Mouse (Mus musculus): ENCODE data around the gene Erich6. TPM values are rescaled to one million over a fixed set of nuclear protein-coding genes. Genes with fewer than 3 reads are reported as not detected.
"Not testable (repeated sequence)": the region's sequence is repeated elsewhere in the genome, so short reads cannot be mapped to it uniquely, and the experiment has no call there.

The Erich6 gene
- total RNA-seq, 2 experiments from 2014 or later: 0.58 to 1.5 TPM

DNA sequence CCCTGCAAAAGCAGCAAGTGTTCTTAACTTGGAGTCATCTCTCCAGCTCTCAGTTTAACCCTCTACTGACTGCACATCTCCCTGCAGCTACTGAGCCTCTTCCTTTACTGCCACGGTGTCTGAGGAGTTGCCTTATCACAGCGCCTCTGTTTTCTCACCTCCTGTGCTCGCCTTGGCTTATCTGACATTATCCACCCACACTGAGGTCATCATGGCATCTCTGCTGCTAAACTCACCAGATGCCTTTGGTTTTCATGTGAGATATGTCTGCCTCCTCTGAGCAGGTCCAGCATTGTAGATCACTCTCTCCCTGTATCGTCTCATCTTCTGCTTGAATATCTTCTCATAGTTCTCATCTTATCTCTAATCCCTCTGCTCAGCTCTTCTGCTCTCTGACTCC lies 13.3 kb upstream of the Erich6 start:
- DNase-seq (ENCODE audit: low spot score in 2 of 2): no peak

DNA sequence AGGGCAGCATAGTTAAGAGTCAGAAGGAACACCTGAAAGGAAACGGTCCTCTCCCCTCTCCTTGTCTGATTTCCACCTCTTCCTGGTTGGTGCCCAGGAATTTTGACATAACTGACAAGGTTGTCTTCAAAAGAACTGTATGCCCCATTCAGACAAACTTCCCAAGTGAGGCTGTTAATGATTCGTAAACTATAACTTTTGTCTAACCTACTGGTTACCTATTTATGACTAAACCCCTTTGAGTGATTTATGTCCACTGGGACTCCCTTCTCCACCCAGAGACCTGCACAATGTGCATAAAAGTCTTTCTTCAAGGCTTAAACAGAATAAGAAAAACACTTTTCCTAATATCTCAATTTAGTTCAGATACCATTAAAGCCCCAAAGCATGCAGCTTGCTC lies 10.2 kb upstream of the Erich6 start:
- no peak for DNase-seq (ENCODE audit: low spot score in 2 of 2)

DNA sequence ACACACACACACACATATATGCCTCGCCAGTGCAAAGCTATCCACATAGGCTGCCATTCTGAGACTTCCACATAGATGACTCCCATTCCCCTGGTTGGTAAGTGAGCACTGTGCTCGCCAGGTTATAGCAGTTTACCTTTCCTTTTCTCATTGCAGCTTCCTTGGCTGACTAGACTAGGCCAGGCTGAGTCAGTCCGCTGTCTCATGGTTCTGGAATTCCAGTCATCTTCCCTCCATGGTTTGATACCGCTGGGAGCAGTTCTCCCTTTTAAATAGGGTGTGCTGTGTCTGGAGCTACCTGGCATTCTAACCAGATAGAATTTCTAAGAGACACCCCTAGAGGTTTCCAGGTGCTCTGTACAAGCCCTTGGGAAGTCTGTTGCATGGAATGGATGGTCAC lies 9.2 kb upstream of the Erich6 start:
- DNase-seq (ENCODE audit: low spot score in 2 of 2): no peak

DNA sequence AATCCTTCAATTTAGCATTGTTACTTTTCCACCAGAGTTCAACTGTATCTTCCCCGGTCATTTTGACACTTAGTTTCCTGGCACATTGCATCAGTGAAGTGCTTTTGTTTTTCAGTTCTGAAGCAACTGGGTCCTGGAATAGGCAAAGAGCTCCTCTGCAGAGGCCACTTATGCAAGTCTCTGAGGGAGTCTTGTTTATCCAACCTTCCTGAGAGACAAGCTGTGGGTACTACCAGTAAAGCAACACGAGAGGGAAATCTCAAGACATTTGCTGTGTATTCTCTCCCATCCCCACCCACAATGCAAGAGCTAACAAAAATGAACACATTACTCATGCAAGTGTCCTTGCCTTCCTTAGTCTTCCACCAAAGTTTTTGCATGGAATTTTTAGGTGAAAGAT lies 5.3 kb downstream of the Erich6 start:
- no peak for DNase-seq (ENCODE audit: low spot score in 2 of 2)

DNA sequence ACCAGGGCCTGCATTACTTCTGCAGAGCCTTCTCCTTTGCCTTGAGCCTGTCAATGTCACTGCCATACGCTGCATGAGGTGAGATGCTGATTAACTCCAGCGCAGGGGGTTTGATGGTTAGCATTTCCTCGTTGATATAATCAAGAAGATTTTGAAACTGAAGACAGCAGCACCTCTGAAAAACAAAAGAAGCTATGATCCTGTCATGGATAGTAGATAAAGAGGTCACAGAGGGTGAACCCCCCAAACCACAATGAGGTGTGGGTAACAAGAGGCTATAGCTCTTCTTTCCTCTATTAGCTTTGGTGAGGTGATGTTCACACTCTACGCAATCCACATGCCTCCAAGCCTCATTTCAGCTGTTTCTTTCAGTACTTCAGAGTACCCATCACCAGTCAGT lies 12.0 kb downstream of the Erich6 start:
- no peak for DNase-seq (ENCODE audit: low spot score in 2 of 2)

DNA sequence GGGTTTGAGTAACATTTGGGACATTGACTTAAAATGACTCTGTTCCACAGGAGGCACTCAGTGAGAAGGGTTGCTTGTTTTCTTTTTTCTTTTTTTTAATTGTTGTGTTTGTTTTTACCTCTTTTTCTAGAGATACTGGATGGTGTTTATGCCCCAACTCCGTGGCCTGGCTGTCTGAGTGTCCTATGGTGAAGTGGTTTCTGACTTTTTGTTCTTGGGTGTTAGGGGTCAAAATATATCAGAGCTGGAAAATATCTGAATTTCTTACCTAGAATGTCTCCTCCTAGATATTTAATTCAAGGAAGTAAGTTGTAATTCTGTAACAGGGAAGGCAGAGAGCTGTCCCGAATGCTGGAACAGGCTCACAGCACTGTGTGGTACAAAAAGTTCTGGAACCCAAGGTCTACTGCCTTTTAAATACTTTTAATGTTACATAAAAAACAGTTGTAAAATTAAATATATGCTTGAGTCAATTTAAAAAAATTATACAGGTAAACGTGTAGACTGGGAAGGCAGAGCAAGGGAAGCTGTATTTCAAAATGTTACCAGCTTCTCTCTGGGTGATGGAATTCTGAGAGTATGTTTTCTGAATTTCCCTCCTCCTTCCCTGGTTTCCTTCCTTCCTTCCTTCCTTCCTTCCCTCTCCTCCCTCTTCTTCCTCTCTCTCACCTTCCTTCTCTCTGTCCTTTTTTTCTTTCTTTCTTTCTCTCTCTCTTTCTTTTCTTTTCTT lies 14.2 kb downstream of the Erich6 start:
- DNase-seq (ENCODE audit: low spot score in 2 of 2): no peak

DNA sequence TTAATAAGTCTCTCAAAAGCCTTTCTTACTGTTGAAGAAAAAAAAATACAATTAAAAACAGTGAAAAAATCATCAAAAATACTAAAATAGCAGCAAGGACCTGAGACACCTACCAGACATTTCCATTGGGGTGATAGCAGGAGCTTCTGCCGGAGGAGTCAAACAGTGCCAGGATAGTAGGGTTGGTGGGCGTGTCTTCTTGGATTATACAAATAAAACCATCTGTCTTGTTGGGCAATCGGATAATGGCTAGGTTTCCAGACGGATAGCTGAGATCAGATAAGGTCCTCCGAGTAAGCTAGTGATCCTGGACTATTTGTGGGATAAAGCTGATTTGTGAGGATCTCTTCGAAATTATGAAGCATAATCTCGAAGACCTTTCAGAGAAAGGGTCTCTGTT lies 15.9 kb downstream of the Erich6 start:
- no peak for DNase-seq (ENCODE audit: low spot score in 2 of 2)

DNA sequence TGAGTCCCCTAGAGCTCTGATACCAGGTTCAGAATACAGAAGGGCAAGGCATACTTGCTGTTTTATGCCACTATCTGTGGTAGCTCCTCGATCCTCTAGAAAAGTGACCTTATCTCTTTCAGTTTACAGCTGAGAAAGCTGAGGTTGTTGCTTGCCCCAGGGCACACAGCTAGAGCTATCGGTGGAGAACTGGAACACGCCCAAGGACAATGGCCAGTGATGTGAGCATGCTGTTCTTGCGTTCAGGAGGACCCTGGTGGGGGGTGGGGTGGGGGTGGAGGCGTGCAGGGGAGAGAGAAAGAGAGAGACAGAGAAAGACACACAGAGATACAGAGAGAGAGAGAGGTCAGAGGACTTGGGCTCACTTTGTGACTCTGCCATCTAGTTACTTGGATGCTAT lies 27.0 kb downstream of the Erich6 start:
- no peak for DNase-seq (ENCODE audit: low spot score in 2 of 2)

DNA sequence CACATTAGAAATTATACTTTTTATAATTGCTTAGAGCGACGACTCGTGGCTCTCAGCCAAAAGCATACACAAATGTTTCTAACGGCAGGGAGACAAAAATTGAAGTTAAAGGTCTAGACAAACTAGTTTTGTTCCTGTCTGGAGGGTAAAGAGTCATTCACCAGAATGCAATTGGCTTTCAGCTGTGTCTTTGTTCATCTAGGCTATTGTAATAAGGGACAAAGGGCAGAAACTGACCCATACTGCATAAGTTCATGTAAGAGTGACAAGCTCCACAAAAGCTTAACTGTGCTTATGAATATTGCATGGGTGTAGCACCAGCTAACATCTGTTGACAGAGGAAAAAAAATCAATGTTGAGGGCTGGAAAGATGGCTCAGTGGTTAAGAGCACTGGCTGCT lies 28.5 kb downstream of the Erich6 start:
- no peak for DNase-seq (ENCODE audit: low spot score in 2 of 2)

DNA sequence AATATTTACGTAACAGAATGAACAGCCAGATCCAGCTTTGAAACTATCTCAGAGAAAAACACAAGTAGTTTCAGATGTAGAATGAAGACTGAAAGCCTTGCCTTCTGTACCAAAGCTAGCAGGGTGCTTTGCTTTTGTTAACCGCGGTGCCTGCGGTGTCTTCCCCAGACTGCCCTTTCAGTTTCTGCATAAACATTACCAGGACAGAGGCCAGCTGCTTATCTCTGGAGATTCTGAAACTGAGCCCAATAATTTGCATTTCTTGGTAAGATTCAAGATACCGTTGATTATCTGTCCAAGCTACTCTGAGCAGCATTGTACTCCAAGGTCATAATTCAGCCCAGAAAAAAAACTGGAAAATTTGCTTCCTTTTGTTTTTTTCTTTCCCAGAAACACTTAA lies 43.4 kb downstream of the Erich6 start:
- no peak for DNase-seq (ENCODE audit: low spot score in 2 of 2)

DNA sequence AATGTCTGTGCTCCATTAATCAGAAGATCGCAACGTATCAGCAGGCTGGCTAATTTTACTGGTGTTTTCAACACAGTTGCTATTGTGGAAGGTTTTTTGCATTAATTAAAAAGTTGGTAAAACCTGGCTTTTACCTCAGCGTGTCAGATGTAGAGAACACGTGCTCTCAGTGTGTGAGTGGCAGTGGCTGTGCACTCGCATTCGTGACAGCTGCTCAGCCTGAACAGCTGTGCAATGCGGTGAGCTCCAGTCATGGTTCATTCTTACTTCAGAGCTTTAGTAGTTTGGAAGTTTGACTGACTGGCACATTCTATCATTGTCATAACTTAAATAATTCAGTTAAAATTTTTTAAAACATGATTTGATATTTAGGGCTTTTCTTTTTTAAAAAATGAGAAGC lies 44.3 kb downstream of the Erich6 start:
- not testable (repeated sequence) for DNase-seq (ENCODE audit: low spot score in 2 of 2)

DNA sequence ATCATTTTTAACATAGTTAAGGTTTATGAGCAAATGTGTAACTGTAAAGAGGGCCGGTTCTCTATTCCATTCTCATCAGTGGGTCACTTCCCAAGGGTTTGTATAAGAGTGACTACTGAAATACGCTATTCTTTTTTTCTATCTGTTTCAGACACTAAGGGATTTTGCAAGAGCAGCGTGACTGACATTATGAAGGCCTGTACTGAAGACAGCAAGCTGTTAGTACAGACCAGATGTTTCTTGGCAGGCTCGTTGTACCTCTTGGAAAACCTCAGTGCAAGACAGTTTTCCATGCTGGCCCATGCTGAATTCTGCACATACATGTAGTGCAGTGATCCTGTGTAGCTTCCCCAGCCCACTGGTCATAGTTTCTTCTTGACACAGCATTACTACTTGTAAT lies 46.5 kb downstream of the Erich6 start:
- not testable (repeated sequence) for DNase-seq (ENCODE audit: low spot score in 2 of 2)

DNA sequence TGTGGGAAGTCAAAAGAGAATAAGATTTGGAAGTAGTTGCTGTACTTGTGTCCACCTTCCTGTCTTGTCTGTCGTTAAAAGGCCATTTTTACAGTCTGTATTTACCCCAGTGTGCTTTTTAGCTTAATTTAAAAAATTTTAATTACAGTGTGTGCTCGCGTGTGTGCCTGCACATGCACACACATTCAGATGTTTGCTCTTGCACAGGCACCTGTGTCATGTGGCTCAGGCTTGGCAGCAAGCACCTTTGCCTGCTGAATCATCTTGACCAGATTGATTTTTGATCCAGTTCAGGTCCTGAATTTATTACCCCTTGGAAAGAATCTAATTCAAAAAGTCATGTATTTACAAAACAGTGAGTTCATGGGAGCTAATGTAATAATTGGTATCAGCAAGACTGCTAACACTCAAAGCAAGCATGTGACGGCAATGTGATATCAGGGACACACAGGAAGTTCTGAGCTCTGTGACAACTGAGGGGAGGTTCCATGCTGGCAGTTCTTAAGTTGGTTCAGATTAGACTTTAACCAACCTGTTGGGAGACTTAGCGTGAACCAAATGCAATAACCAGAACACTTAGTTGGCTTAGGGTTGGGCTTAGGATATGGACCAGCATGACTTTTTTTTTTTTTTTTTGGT lies 54.1 kb downstream of the Erich6 start:
- no peak for DNase-seq (ENCODE audit: low spot score in 2 of 2)

DNA sequence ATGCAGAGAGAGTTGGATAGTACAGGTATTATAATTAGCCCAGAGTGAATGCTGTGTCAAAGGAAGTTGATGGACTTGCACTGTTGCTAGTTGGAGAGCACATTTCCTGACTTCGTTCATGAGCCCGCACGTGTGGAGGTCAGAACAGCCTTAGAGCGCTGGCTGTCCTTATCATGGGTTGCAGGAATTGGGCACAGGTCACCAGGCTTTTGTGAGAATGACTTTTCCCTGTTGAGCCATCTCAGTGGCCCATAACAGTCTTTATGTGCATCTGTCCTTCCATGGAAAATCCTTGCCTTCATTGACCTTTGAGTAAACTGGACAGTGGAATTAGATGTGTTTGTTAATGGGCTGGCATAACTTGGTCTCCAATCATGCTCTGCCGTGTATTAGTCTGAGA lies 54.7 kb downstream of the Erich6 start:
- DNase-seq (ENCODE audit: low spot score in 2 of 2): no peak

DNA sequence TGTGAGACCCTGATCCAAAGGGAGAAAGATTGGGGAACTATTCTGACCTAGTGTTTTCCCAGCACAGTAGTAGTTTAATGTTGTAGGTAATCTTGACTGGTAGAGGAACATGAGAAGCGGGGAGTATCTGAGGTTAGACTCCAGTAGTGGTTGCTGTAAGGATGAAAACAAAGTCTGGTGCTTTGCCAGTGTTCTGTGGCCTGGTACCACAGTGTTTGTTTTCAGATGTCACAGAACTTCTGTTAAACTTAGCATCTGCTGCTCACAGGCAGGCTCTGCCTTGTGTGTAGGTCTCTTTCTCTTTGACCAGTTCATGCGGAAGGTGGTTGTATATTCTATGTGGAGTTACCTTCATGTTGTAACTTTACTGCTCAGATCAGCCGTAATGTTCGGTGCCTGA lies 55.5 kb downstream of the Erich6 start:
- no peak for DNase-seq (ENCODE audit: low spot score in 2 of 2)

DNA sequence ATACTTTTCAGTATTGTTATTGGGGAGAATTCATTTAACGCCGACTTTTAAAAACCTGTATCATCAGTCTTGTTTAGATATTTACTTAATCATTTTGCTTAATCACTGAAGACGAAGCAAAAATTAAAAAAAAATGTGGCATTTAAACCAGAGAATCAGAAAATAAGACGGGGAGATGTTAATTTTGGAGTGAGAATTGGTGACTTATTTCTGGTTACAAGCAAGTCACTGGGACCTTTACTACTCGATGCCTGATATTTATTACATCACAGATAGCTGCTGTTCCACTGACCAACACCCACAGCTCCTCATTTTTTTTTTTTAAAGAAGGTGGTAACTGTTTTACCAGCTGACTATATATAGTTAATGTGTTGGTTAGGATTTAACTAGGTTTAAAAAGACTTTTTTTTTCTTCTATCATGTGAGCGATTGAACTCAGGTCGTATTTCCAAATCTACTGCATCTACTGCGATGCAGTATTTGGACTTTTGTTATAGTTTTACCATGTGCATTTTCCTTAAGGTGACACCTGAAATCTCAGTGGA lies 59.4 kb downstream of the Erich6 start:
- no peak for DNase-seq (ENCODE audit: low spot score in 2 of 2)

DNA sequence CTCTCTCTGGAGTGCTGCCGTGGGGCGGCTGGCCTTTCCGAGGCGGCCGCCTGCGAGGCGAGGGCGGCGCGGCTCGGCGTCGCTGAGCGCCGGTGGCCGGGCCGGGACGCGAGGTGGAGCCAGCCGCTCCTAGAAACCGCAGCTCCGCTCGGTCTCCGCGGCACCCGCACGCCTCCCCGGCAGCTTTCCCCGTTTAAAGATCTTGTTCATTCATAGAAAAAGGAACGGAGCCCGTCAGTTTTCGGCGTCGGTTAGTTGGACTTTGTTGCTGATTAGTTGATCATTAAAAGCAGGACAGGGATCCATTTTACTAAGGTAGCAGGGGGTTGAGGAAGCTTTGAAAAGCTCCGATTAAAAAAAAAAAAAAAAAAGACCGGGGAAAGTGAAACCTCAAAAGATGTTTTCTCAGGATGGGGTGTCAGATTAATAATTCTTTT lies 59.9 kb downstream of the Erich6 start:
- DNase-seq (ENCODE audit: low spot score in 2 of 2): peak in 1 of 2 experiments; percentile 37

DNA sequence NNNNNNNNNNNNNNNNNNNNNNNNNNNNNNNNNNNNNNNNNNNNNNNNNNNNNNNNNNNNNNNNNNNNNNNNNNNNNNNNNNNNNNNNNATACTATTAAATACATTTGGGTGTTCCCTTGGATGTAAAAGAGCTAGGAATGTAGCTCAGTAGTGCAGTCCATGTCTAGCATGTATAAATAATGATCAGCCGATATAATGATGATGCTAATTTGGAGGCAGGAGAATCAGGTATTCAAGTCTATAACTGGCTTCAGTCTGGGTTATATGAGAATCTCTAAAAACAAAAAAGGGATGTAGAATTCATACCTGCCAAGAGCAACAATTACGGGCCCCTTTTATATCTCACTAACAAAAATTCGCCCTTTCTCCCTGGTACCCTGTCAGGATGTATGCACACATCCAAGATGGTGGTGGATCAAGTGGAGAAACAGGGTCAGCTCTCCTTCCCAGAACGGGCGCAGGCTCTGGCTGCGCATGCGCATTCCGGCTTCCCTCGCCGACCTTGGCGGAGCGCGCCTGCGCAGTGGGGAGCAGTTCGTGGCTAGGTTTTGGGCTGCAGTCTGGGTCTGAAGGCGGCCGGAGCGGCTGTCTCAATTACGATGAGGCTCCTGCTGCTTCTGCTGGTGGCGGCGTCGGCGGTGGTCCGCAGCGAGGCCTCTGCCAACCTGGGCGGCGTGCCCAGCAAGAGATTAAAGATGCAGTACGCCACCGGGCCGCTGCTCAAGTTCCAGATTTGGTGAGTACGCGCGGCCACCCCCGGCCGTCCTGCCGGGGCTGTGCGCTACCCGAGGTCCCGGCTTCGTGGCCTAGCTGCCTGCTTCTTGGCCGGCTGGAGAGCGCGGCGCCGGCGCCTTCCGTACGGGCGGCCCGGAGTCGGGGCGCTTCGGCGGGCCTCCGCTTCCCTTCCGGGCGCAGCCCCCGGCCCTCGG lies 60.6 kb downstream of the Erich6 start, which contains the start of gene Selenot:
TSS of gene Selenot (plus strand) at position 500 of the 930 bp plus-strand sequence.
- peak; percentile 98 to 99 for DNase-seq (ENCODE audit: low spot score in 2 of 2)

DNA sequence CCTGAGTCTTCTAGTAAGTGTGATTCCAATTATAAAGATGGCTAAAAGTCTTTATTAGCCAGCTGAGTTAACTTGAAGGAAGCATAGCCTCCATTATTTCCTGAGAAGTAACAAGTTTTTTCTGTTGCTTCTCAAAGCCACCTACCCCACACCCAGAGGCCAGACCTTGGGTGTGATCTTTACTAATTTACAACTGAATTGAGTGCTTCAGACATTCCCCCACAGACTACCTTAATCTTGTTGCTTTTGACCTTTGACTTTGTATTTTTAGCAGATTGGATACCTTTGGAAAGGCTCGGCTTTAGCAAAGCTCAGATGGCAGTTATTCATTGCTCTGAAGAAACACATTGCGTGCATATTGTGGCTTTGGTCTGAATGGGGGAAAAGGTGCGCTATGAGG lies 66.2 kb downstream of the Erich6 start:
- no peak for DNase-seq (ENCODE audit: low spot score in 2 of 2)
